Mouse (Mus musculus): ENCODE measurements around the gene Cog7.

DNA sequence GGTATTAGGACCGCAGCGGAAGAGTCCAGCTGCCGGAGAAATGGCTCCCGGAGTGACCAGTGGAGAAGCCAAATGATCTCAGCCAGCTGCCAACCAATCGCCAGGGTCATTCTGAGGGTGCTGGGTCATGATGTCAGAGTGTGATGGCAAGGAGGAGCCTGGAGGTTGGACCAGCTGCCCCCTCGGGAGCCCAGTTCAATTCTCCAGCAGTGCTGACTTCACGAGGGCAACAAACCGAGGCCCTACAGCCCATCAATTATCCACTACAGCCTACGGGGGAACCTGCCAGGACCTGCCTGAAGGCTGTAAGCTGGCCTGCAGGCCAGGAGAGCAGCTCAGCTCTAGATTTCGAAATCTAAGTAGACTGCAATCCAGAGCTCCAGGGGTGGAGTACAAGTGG lies 34.2 kb upstream of the Cog7 start:
- TF ChIP-seq CTCF (conservative IDR thresholded peaks at IDR 0.05; ENCODE audit: low read length) (no peak), POU5F1 (IDR thresholded peaks at IDR 0.05; ENCODE audit: borderline replicate concordance, low read length) (no peak), NANOG (IDR thresholded peaks at IDR 0.05; ENCODE audit: borderline replicate concordance, low read length) (no peak)

All from E14TG2a.4 (cell line).